Mouse (Mus musculus): ENCODE measurements around the gene Fat4. TPM values are rescaled to one million over a fixed set of nuclear protein-coding genes. Genes with fewer than 3 reads are reported as not detected.

Gene Fat4
- total and polyA plus RNA-seq, 2 experiments from 2014 or later = 1.0 to 16.1 TPM

DNA sequence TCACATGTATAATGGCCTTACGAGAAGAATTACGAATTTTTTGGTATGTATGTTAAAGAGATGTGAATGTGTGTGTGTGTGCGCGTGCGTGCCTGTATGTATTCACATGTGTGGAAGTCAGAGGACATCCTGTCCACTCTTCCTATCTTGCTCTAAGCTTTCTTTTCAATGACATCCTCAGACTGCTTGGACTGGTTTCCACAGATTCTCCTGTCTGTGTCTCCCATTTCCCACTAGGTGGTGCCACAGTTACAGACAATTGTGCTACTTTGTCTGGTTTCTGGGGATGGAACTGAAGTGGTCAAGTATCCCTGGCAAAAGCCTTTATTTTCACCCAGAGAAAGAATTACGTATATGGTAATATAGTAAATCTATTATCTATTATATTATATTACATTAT is 4.0 kb upstream of the Fat4 start:
- H3K36me3 ChIP-seq (replicated peaks; ENCODE audit: control insufficient read depth, insufficient read depth, low read length) = no peaks in the 10 kb centered on the region
- peaks cover 8% of the 10 kb centered on the region for H3K4me1 ChIP-seq (ENCODE audit: control insufficient read depth, insufficient read depth)
- no peak overlapping the region for H3K4me3 ChIP-seq (ENCODE audit: low read depth, low read length)
- H3K4me2 ChIP-seq (ENCODE audit: low read depth, low read length) = no peak overlapping the region
- no peak for TF ChIP-seq EP300 (IDR thresholded peaks at IDR 0.05; ENCODE audit: low read depth)
- peak; percentile 86 for TF ChIP-seq CTCF (IDR thresholded peaks at IDR 0.05; ENCODE audit: low read depth)
- WGBS = 44% methylated on average over 6 of the region's 6 CpGs
- no peak overlapping the region for H3K9ac ChIP-seq (replicated peaks; ENCODE audit: low read depth, low read length)
- H3K9me3 ChIP-seq (replicated peaks; ENCODE audit: control insufficient read depth, low read length) = no peaks in the 10 kb centered on the region
- H3K27me3 ChIP-seq (ENCODE audit: control insufficient read depth, insufficient read depth, low read length) = peaks cover 8% of the 10 kb centered on the region
- peak; percentile 75 for DNase-seq (ENCODE audit: low spot score)
- no peak for ATAC-seq (ENCODE audit: insufficient read depth, low read depth)
- H3K27ac ChIP-seq (ENCODE audit: low read depth) = no peak overlapping the region

GRCm38 (mm10) chr3:38883676-38884075 is 3.1 kb upstream of the Fat4 start:
- H3K27ac ChIP-seq (ENCODE audit: low read depth) = no peak overlapping the region
- H3K4me1 ChIP-seq (ENCODE audit: control insufficient read depth, insufficient read depth) = peaks cover 8% of the 10 kb centered on the region
- 45% methylated on average over 9 of the region's 9 CpGs for WGBS
- no peaks in the 10 kb centered on the region for H3K36me3 ChIP-seq (replicated peaks; ENCODE audit: control insufficient read depth, insufficient read depth, low read length)
- no peak overlapping the region for H3K4me3 ChIP-seq (ENCODE audit: low read depth, low read length)
- no peaks in the 10 kb centered on the region for H3K9me3 ChIP-seq (replicated peaks; ENCODE audit: control insufficient read depth, low read length)
- no peak overlapping the region for H3K9ac ChIP-seq (replicated peaks; ENCODE audit: low read depth, low read length)
- no peak for TF ChIP-seq CTCF (IDR thresholded peaks at IDR 0.05; ENCODE audit: low read depth)
- TF ChIP-seq EP300 (IDR thresholded peaks at IDR 0.05; ENCODE audit: low read depth) = no peak
- DNase-seq (ENCODE audit: low spot score) (no peak), ATAC-seq (ENCODE audit: insufficient read depth, low read depth) (no peak)
- peaks cover 13% of the 10 kb centered on the region for H3K27me3 ChIP-seq (ENCODE audit: control insufficient read depth, insufficient read depth, low read length)
- peak overlapping the region; percentile 74; the same call in 1 of the 2 replicates for H3K4me2 ChIP-seq (ENCODE audit: low read depth, low read length)

- Histone ChIP-seq H3K4me2 (ENCODE audit: low read depth, low read length) (peak overlapping the region; percentile 74), H3K4me1 (ENCODE audit: control insufficient read depth, insufficient read depth) (peaks cover 8% of the 10 kb centered on the region), H3K27me3 (ENCODE audit: control insufficient read depth, insufficient read depth, low read length) (peaks cover 13% of the 10 kb centered on the region), H3K9me3 (replicated peaks; ENCODE audit: control insufficient read depth, low read length) (no peaks in the 10 kb centered on the region), H3K27ac (ENCODE audit: low read depth) (peak overlapping the region; percentile 91; the same call in 1 of the 2 replicates), H3K9ac (replicated peaks; ENCODE audit: low read depth, low read length) (no peak overlapping the region), H3K4me3 (ENCODE audit: low read depth, low read length) (peak overlapping the region; percentile 63), H3K36me3 (replicated peaks; ENCODE audit: control insufficient read depth, insufficient read depth, low read length) (no peaks in the 10 kb centered on the region)
- WGBS = under 1% methylated on average over 6 of the region's 6 CpGs
- ATAC-seq (ENCODE audit: insufficient read depth, low read depth) (no peak), DNase-seq (ENCODE audit: low spot score) (peak; percentile 84)
- TF ChIP-seq EP300 (IDR thresholded peaks at IDR 0.05; ENCODE audit: low read depth) (no peak), CTCF (IDR thresholded peaks at IDR 0.05; ENCODE audit: low read depth) (peak; percentile 93)
Observed at GRCm38 (mm10) chr3:38884276-38884675, 2.5 kb upstream of the Fat4 start.

DNA sequence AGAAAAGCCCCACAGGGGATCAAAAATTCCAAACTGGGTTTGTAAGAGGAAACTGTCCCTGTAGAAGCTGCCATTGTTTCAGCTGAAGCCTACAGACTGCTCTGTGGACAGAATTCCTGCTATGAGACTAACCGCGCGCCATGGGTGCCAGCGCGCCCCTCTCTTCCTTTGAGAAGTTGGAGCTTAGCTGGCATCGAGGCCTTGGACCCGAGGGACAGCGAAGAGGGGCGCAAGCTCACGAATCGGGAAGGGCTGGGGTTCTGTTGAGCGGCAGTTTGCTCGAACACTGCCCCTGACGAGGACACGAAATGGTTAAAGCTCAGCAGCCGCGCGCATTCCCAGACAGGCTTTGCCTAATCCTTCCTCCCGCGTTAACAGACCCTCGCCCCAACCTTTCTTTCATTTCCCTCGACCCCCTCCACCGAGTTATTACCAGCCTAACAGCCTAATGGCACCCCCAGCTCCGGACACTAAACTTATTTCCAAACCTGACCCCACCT is 1.8 kb upstream of the Fat4 start:
- peak; percentile 17 for ATAC-seq (ENCODE audit: insufficient read depth, low read depth)
- peak overlapping the region; percentile 63 for H3K4me3 ChIP-seq (ENCODE audit: low read depth, low read length)
- peak overlapping the region; percentile 74 for H3K4me2 ChIP-seq (ENCODE audit: low read depth, low read length)
- H3K9me3 ChIP-seq (replicated peaks; ENCODE audit: control insufficient read depth, low read length) = no peaks in the 10 kb centered on the region
- H3K4me1 ChIP-seq (ENCODE audit: control insufficient read depth, insufficient read depth) = peaks cover 8% of the 10 kb centered on the region
- DNase-seq (ENCODE audit: low spot score) = peak; percentile 37
- no peak for TF ChIP-seq EP300 (IDR thresholded peaks at IDR 0.05; ENCODE audit: low read depth)
- no peak for TF ChIP-seq CTCF (IDR thresholded peaks at IDR 0.05; ENCODE audit: low read depth)
- peaks cover 13% of the 10 kb centered on the region for H3K27me3 ChIP-seq (ENCODE audit: control insufficient read depth, insufficient read depth, low read length)
- H3K9ac ChIP-seq (replicated peaks; ENCODE audit: low read depth, low read length) = peak overlapping the region; percentile 52
- peak overlapping the region; percentile 91 for H3K27ac ChIP-seq (ENCODE audit: low read depth)
- no peaks in the 10 kb centered on the region for H3K36me3 ChIP-seq (replicated peaks; ENCODE audit: control insufficient read depth, insufficient read depth, low read length)
- WGBS = under 1% methylated on average over 24 of the region's 24 CpGs

DNA sequence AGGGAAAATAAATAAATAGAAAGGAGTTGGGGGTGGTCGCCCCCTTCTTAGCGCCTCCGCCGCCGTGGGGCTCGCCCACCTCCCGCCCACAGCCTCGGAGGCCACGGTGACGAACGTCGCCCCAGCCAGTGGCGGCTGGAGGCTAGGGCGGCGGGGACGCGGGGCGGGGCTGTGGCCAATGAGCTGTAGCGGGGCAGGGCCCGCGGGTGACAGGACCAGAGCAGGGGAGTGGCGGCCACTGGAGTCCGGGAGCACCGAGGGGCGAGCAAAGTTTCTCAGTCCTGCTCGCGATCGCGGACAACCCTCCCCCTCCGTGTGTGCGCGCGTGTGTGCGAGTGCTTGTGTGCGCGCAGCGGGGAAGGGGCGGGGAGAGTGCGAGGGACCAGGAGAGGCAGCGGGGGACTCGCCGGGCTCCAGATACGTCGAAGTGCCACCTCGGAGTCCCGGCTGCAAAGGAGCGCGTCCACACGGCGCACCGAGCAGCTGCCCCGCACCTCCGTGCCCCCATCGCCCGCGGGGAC is 1.2 kb upstream of the Fat4 start:
- Histone ChIP-seq H3K36me3 (replicated peaks; ENCODE audit: control insufficient read depth, insufficient read depth, low read length) (no peaks in the 10 kb centered on the region; the same call in 1 of the 2 replicates), H3K4me1 (ENCODE audit: control insufficient read depth, insufficient read depth) (peaks cover 8% of the 10 kb centered on the region), H3K9ac (replicated peaks; ENCODE audit: low read depth, low read length) (peak overlapping the region; percentile 54), H3K27me3 (ENCODE audit: control insufficient read depth, insufficient read depth, low read length) (peaks cover 13% of the 10 kb centered on the region), H3K9me3 (replicated peaks; ENCODE audit: control insufficient read depth, low read length) (no peaks in the 10 kb centered on the region), H3K27ac (ENCODE audit: low read depth) (peak overlapping the region; percentile 91), H3K4me3 (ENCODE audit: low read depth, low read length) (peak overlapping the region; percentile 63), H3K4me2 (ENCODE audit: low read depth, low read length) (peak overlapping the region; percentile 74)
- no peak for TF ChIP-seq EP300 (IDR thresholded peaks at IDR 0.05; ENCODE audit: low read depth)
- no peak; the same call in 1 of the 2 replicates for TF ChIP-seq CTCF (IDR thresholded peaks at IDR 0.05; ENCODE audit: low read depth)
- peak; percentile 89 for DNase-seq (ENCODE audit: low spot score)
- peak; percentile 92 for ATAC-seq (ENCODE audit: insufficient read depth, low read depth)
- under 1% methylated on average over 52 of the region's 56 CpGs for WGBS
